Mouse (Mus musculus) neural tube, embryonic 15.5 days (tissue): Measurements from ENCODE around the gene Kdm2a. TPM values are rescaled to one million over a fixed set of nuclear protein-coding genes. Genes with fewer than 3 reads are reported as not detected.

ENCODE experiments used
- polyA plus RNA-seq: library from polyadenylated mRNA; unstranded; fragments of >200 nt; fragmentation: Nextera tagmentation; extraction: Ambion mirVana; gene quantifications from 2 replicates; pipeline ENCODE4 v1.2.1, GENCODE M21; 2015

Kdm2a gene
- polyA plus RNA-seq, 1 experiment from 2014 or later, result 28.4 TPM

Other genes with a start within 250 kb of the Kdm2a start
- 102 and 141 TPM in 2 replicates for gene Coro1b, start 249.7 kb downstream of the Kdm2a start, polyA plus RNA-seq
- 1.0 and 52.3 TPM in 2 replicates for gene Ptprcap, start 244.7 kb downstream of the Kdm2a start, polyA plus RNA-seq
- 54.4 and 56.3 TPM in 2 replicates for gene Rps6kb2, start 234.9 kb downstream of the Kdm2a start, polyA plus RNA-seq
- 5.9 and 6.4 TPM in 2 replicates for gene Carns1, start 222.8 kb downstream of the Kdm2a start, polyA plus RNA-seq
- 0.74 and 20.7 TPM in 2 replicates for gene Tbc1d10c, start 207.0 kb downstream of the Kdm2a start, polyA plus RNA-seq
- 589 and 681 TPM in 2 replicates for gene Ppp1ca, start 206.2 kb downstream of the Kdm2a start, polyA plus RNA-seq
- 24.3 and 27.2 TPM in 2 replicates for gene Rad9a, start 196.6 kb downstream of the Kdm2a start, polyA plus RNA-seq
- 0.78 and 2.2 TPM in 2 replicates for gene Clcf1, start 184.0 kb downstream of the Kdm2a start, polyA plus RNA-seq
- gene AC109138.7, start 183.9 kb downstream of the Kdm2a start, polyA plus RNA-seq, result not detected in 2 replicates
- 24.7 and 28.0 TPM in 2 replicates for gene Pold4, start 166.4 kb downstream of the Kdm2a start, polyA plus RNA-seq
- 19.8 TPM in 2 replicates for gene Ssh3, start 129.1 kb downstream of the Kdm2a start, polyA plus RNA-seq
- gene Ankrd13d, start 115.1 kb downstream of the Kdm2a start, polyA plus RNA-seq, result 63.0 and 75.4 TPM in 2 replicates
- gene Grk2, start 92.1 kb downstream of the Kdm2a start, polyA plus RNA-seq, result 26.2 and 31.3 TPM in 2 replicates
- gene Rhod, start 41.1 kb upstream of the Kdm2a start, polyA plus RNA-seq, result 4.5 and 8.7 TPM in 2 replicates
- 8.8 TPM in 2 replicates for gene Syt12, start 79.2 kb upstream of the Kdm2a start, polyA plus RNA-seq
- 0.17 TPM in 1 of 2 replicates, not detected in the other for gene 2010003K11Rik, start 100.3 kb upstream of the Kdm2a start, polyA plus RNA-seq
- gene Pcx, start 112.2 kb upstream of the Kdm2a start, polyA plus RNA-seq, result 29.5 and 31.5 TPM in 2 replicates
- gene Lrfn4, start 217.4 kb upstream of the Kdm2a start, polyA plus RNA-seq, result 10.5 and 12.5 TPM in 2 replicates
- 49.1 and 49.8 TPM in 2 replicates for gene Rce1, start 227.4 kb upstream of the Kdm2a start, polyA plus RNA-seq